Mouse (Mus musculus) intestine, embryonic 15.5 days (tissue): Measurements from ENCODE around the gene Slc5a10. TPM values are rescaled to one million over a fixed set of nuclear protein-coding genes. Genes with fewer than 3 reads are reported as not detected.
"Not testable (repeated sequence)": the region's sequence is repeated elsewhere in the genome, so short reads cannot be mapped to it uniquely, and the experiment has no call there.

Experiments
- ATAC-seq: fragments of 200-750 bp; cut with Nextera tagmentation; 2 replicates; pipeline ENCODE4 v1.8.0; 2017; ENCODE audit warnings: moderate TSS enrichment, moderate library complexity
- H3K27ac ChIP-seq: fragments of 300-500 bp; sonication (generic); 2 replicates; pipeline ENCODE4 v1.5.1; 2015; ENCODE audit warnings: mild to moderate bottlenecking, inconsistent platforms
- H3K27me3 ChIP-seq: fragments of 300-500 bp; sonication (generic); replicated peaks from 2 replicates; pipeline ENCODE4 v1.6.1; 2015; ENCODE audit warnings: inconsistent platforms
- H3K36me3 ChIP-seq: fragments of 300-500 bp; sonication (generic); 2 replicates; pipeline ENCODE4 v1.6.1; 2015; ENCODE audit warnings: inconsistent platforms
- H3K4me1 ChIP-seq: fragments of 300-500 bp; sonication (generic); replicated peaks from 2 replicates; pipeline ENCODE4 v1.6.1; 2015; ENCODE audit warnings: inconsistent platforms
- H3K4me2 ChIP-seq: fragments of 300-500 bp; sonication (generic); replicated peaks from 2 replicates; pipeline ENCODE4 v1.6.1; 2015; ENCODE audit warnings: mild to moderate bottlenecking, inconsistent platforms
- H3K4me3 ChIP-seq: fragments of 300-500 bp; sonication (generic); replicated peaks from 2 replicates; pipeline ENCODE4 v1.5.1; 2015; ENCODE audit warnings: inconsistent platforms
- H3K9ac ChIP-seq: fragments of 300-500 bp; sonication (generic); 2 replicates; pipeline ENCODE4 v1.6.1; 2015; ENCODE audit warnings: inconsistent platforms
- H3K9me3 ChIP-seq: fragments of 300-500 bp; sonication (generic); 2 replicates; pipeline ENCODE4 v1.6.1; 2016; ENCODE audit warnings: inconsistent platforms
- WGBS: fragments of 180-500 bp; shearing (Covaris S2); methylation state at CpG from one replicate; pipeline ENCODE4 v1.1.7; 2015; 5-methylcytosine and 5-hydroxymethylcytosine counted together
- polyA plus RNA-seq: library from polyadenylated mRNA; unstranded; fragments of >200 nt; fragmentation: Nextera tagmentation; extraction: Ambion mirVana; gene quantifications from 2 replicates; pipeline ENCODE4 v1.2.1, GENCODE M21; 2015

Gene Slc5a10
- polyA plus RNA-seq, 1 experiment from 2014 or later = 0.13 TPM

DNA sequence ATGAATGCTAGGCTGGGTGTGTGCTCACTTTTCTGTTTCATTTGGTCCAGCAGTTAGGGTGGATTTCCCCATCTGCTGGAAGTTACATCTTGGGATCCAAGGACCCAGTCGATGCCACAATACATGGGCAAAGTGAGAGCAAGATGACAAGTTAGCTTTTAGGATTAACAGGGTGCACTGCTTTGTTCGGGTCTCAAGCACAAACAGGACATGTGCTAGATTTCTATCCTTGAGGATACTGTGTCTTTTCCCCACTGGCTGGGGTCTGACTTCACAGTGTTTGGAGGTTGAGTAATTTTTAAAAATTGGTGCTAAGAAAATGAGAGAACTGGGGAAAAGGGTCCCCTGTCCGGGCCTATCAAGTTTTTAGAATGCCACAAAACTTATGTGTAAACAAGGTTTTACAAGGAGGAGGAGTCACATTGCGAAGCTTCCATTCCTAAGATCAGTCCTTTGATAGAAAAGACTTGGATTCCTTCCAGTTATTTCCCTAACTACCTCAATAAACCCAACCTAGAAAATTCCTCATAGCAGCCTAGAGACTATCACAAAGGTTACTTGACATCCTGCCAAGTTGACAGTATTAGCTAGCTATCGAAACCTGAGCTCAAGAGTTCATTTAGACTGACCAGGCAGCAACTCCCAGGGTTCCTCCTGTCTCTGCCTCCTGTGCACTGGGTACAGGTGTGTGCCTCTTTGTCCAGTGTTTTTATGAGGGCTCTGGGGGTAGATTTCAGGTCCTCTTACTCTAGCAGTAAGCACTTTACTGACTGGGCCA is 77.3 kb downstream of the Slc5a10 start:
- no peak overlapping the region for H3K4me2 ChIP-seq
- H3K27me3 ChIP-seq = no peaks in the 10 kb centered on the region
- H3K27ac ChIP-seq = no peak overlapping the region
- H3K9ac ChIP-seq = no peak overlapping the region
- no peak overlapping the region for H3K4me3 ChIP-seq
- peaks cover 8% of the 10 kb centered on the region; the same call in 1 of the 2 replicates for H3K4me1 ChIP-seq
- 62% methylated on average over 5 of the region's 5 CpGs for WGBS
- H3K36me3 ChIP-seq = no peaks in the 10 kb centered on the region
- ATAC-seq = peak; percentile 77
- no peaks in the 10 kb centered on the region for H3K9me3 ChIP-seq

DNA sequence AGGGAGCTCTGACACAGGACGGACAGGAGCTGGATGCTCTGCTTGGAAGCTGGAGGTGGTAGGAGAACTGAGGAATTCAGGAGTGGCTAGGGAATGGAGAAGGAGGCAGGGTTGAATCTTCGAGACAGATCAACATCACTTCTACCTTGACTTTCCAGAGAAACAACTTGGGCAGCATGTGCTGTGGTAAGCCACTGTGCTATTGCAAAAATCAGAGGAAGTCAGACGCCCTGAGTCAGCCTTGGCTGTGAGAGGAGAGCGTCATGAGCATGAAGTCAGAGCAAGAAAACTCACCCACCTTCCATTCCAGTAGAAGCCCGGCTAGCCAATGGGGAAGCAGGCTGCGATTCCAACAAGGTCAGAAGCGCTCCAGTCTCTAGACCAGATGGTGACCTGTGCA is 78.5 kb downstream of the Slc5a10 start:
- no peaks in the 10 kb centered on the region for H3K27me3 ChIP-seq
- H3K36me3 ChIP-seq = no peaks in the 10 kb centered on the region
- WGBS = 85% methylated on average over 7 of the region's 7 CpGs
- no peak overlapping the region for H3K9ac ChIP-seq
- no peak overlapping the region for H3K27ac ChIP-seq
- ATAC-seq = no peak
- peaks cover 4% of the 10 kb centered on the region; the same call in 1 of the 2 replicates for H3K4me1 ChIP-seq
- H3K4me2 ChIP-seq = no peak overlapping the region
- H3K9me3 ChIP-seq = no peaks in the 10 kb centered on the region
- no peak overlapping the region for H3K4me3 ChIP-seq

DNA sequence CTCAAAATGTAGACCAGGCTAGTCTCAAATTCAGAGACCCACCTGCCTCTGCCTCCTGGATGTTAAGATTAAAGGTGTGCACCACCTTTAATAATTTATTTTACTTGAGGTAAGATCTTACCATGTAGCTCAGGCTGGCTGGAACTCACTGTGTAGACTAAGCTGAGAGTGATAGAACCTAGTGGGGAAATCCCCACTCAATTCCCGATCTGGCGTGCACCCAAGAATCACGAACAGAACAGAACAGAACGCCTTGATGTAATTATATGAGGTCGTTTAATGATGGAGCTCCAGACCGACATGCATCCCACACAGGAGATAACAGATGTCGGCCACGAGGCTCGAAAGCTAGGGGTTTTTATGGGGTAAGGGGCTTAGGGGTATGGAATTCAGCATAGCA is 80.0 kb downstream of the Slc5a10 start:
- H3K36me3 ChIP-seq, H3K4me1 ChIP-seq, H3K9me3 ChIP-seq, H3K27me3 ChIP-seq, H3K4me2 ChIP-seq, H3K27ac ChIP-seq, H3K4me3 ChIP-seq, ATAC-seq, H3K9ac ChIP-seq: not testable (repeated sequence)
- WGBS = 48% methylated on average over 9 of the region's 9 CpGs

DNA sequence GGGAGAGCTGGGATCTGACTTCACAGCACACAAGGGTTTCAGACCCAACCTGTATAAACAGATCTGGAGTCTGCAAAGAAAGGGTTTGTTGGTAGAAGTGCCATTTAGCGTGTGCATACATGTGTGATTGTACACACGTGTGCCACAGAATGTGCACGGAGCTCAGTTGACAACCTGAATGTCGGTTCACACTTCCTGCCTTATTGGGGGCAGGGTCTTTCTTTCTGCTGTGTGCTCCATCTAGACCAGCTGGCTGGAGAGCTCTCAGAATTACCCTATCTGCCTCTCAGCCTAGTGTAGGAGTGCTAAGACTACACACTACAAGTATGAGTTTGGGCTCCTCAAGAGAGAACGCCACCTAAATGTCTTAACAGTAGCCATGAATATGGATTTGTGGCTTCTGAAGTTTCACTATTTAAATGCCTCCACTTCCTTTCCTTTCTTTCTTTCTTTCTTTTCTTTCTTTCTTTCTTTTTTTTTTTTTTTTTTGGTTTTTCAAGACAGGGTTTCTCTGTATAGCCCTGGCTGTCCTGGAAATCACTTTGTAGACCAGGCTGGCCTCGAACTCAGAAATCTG is 80.9 kb downstream of the Slc5a10 start:
- Histone ChIP-seq H3K4me2 (no peak overlapping the region), H3K36me3 (no peaks in the 10 kb centered on the region), H3K9ac (no peak overlapping the region), H3K4me3 (no peak overlapping the region), H3K27me3 (no peaks in the 10 kb centered on the region), H3K9me3 (no peaks in the 10 kb centered on the region), H3K27ac (no peak overlapping the region), H3K4me1 (peaks cover 4% of the 10 kb centered on the region; the same call in 1 of the 2 replicates)
- 92% methylated on average over 6 of the region's 6 CpGs for WGBS
- no peak for ATAC-seq

DNA sequence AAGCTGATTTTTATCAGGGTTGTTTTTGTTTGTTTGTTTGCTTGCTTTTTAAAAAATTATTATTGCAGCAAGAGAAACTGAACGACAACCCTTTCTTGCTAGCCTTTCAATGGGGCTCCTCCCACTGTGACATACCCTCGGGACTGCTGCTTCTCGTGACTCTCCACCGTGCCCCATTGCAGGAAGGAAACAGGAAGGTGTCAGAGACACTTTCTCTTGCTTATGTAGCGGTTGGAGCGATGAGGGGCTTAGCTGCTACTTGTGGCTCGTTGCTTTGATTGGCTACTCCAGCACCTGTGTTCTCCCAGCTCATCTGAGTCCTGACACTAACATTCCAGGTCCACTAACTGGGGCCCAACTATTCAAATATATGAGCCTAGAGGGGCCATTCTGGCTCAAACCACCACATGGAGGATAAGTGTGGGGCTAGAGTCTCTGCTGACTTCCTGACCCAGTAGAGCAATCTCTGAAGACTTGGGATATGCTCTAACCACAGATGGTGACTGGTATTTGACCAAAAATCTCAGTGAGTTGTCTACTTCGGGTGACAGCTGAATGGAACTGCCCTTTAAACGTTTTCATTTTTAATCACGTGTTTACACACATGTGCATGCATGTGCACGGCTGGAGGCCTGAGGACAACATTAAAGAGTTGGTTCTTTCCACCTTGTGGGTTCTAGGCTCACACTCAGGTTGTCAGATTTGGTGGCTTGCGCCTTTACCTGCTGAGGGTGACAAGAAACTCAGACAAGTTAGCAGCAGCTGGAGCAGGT is 81.7 kb downstream of the Slc5a10 start:
- ATAC-seq = no peak
- Histone ChIP-seq H3K36me3 (no peaks in the 10 kb centered on the region), H3K27me3 (no peaks in the 10 kb centered on the region), H3K4me2 (no peak overlapping the region), H3K27ac (no peak overlapping the region), H3K4me1 (no peaks in the 10 kb centered on the region), H3K9ac (no peak overlapping the region), H3K9me3 (no peaks in the 10 kb centered on the region), H3K4me3 (no peak overlapping the region)
- WGBS = 72% methylated on average over 12 of the region's 12 CpGs

DNA sequence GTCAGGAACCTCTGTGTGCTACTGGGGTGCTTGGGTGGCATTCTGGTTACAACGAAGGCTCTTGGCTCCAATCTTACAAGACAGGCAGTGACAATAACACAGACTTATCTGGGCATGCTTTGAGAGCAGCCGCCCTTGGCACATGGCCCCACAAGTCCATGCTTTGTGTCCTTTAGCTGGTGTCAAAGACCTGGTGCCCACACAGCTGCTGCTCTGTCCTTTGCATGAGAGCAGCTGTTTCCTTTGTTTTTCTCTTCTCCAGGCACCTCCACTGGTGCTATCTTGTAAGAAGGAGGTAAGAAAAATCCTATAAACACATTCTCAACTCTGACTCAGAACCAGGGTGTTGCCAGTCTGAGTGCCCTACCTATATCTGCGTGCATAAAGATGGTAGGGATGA is 82.8 kb downstream of the Slc5a10 start:
- 90% methylated on average over 3 of the region's 3 CpGs for WGBS
- no peak overlapping the region for H3K9ac ChIP-seq
- H3K27ac ChIP-seq = no peak overlapping the region
- no peak for ATAC-seq
- H3K9me3 ChIP-seq = no peaks in the 10 kb centered on the region
- no peak overlapping the region for H3K4me3 ChIP-seq
- no peaks in the 10 kb centered on the region for H3K36me3 ChIP-seq
- H3K4me1 ChIP-seq = no peaks in the 10 kb centered on the region
- H3K4me2 ChIP-seq = no peak overlapping the region
- H3K27me3 ChIP-seq = no peaks in the 10 kb centered on the region

DNA sequence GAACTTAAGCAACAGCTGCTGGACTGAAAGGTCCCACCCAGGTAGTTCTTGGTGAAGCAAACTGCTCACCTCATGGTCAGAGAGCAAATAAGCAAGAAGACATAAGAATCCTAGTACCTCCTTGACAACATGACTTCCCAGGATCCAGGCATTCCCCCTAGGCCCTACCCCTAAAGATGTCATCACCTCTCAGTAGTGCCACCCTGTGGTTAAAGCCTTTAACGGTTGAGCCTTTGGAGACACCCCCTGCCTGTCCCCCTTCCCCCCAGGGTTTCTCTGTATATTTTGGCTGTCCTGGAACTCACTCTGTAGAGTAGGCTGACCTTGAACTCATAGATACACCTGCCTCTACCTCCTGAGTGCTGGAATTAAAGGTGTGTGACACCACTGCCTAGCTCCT is 83.2 kb downstream of the Slc5a10 start:
- WGBS = 58% methylated on average over 1 of the region's 1 CpGs
- no peaks in the 10 kb centered on the region for H3K27me3 ChIP-seq
- no peak for ATAC-seq
- no peaks in the 10 kb centered on the region for H3K9me3 ChIP-seq
- no peak overlapping the region for H3K9ac ChIP-seq
- no peak overlapping the region for H3K4me2 ChIP-seq
- H3K4me3 ChIP-seq = no peak overlapping the region
- H3K4me1 ChIP-seq = no peaks in the 10 kb centered on the region
- H3K27ac ChIP-seq = no peak overlapping the region
- H3K36me3 ChIP-seq = no peaks in the 10 kb centered on the region

DNA sequence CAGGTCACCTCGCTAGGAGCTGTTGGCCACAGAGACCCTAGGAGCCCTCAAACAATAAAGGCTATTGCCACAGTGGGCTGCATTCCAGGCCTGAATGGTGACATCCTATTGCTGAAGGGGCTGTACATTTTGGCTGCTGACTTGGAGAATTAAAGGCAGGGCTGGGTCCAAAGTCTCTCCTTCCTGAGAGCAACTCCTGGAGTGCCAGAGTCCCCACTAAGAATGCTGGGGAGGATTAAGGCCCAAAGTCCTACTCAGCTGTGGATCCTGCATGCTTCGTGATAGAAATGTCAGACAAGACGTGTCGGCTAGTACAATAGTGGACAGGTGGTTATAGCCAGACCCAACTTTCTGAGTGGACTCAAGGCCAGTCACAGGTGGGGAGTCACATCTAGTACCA is 84.3 kb downstream of the Slc5a10 start:
- H3K4me1 ChIP-seq, H3K9me3 ChIP-seq, H3K4me2 ChIP-seq, H3K4me3 ChIP-seq, H3K27me3 ChIP-seq, H3K36me3 ChIP-seq, H3K27ac ChIP-seq, H3K9ac ChIP-seq: not testable (repeated sequence)
- 77% methylated on average over 3 of the region's 4 CpGs for WGBS
- ATAC-seq = peak; percentile 72

DNA sequence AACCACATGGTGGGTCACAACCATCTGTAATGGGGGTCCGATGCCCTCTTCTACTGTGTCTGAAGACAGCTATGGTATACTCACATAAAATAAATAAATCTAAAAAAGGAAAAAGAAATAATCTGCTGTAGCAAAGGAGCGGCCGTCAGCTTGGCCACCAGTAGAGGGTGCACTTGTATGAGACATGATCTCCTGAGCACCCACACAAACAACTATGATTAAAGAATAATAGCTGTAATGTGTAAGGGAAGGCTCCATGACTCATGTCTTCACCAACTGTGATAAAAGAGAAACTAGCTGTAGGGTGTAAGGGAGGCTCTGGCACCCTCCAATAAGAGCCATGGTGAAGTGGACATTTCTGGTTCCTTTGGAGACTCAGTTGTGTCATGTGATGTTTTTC is 91.0 kb downstream of the Slc5a10 start:
- Histone ChIP-seq H3K4me3 (no peak overlapping the region), H3K4me1 (no peaks in the 10 kb centered on the region), H3K27me3 (no peaks in the 10 kb centered on the region), H3K4me2 (no peak overlapping the region), H3K9ac (no peak overlapping the region), H3K9me3 (no peaks in the 10 kb centered on the region), H3K27ac (no peak overlapping the region), H3K36me3 (no peaks in the 10 kb centered on the region)
- 54% methylated on average over 3 of the region's 3 CpGs for WGBS
- ATAC-seq = no peak

DNA sequence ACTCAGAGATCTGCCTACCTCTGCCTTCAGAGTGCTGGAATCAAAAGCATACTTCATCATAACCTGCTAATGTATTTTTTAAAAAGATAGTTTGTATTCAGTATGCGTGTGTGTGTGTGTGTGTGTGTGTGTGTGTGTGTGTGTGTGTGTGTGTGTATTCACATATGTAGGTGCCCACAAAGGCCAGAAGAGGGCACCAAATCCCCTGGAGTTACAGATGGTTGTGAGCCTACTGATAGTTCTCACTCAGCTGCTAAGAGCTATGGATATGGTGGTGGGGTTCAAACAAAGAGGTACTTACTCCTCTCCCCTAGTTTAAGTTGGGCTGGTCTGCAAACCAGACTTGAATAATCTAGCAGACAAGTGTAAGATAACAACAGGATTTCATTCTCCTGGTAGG is 94.1 kb downstream of the Slc5a10 start:
- Histone ChIP-seq H3K27ac (no peak overlapping the region), H3K4me2 (no peak overlapping the region), H3K9me3 (no peaks in the 10 kb centered on the region), H3K4me1 (no peaks in the 10 kb centered on the region), H3K4me3 (no peak overlapping the region), H3K9ac (no peak overlapping the region), H3K36me3 (no peaks in the 10 kb centered on the region), H3K27me3 (no peaks in the 10 kb centered on the region)
- WGBS = 84% methylated on average over 1 of the region's 1 CpGs
- ATAC-seq = no peak

DNA sequence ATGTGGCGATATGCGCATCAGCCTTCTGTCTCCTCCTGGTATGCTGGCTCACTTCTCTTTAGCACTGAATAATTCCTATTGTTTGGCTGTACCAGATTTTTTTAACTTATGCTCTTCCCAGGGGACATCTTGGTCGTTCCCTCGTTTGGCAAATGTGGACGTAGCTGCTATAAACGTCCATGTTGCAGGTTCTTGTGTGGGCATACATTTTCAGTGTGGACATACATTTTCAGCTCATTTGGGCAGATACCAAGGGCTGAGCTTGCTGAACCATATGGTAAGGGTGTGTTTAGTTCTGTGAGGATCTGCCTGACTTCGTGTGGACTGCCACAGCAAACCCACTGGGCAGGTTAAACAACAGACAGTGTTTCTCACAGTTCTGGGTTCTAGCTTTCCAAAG is 95.5 kb downstream of the Slc5a10 start:
- Histone ChIP-seq H3K27me3 (no peaks in the 10 kb centered on the region), H3K36me3 (no peaks in the 10 kb centered on the region), H3K4me1 (0 out of 2 replicates have a peak, but pooled peaks cover 2% of the 10 kb centered on the region), H3K9ac (no peak overlapping the region), H3K27ac (no peak overlapping the region), H3K4me2 (no peak overlapping the region), H3K9me3 (no peaks in the 10 kb centered on the region), H3K4me3 (no peak overlapping the region)
- no peak for ATAC-seq
- 82% methylated on average over 7 of the region's 7 CpGs for WGBS
